Mouse (Mus musculus): ENCODE data around the gene Ccl17.

DNA sequence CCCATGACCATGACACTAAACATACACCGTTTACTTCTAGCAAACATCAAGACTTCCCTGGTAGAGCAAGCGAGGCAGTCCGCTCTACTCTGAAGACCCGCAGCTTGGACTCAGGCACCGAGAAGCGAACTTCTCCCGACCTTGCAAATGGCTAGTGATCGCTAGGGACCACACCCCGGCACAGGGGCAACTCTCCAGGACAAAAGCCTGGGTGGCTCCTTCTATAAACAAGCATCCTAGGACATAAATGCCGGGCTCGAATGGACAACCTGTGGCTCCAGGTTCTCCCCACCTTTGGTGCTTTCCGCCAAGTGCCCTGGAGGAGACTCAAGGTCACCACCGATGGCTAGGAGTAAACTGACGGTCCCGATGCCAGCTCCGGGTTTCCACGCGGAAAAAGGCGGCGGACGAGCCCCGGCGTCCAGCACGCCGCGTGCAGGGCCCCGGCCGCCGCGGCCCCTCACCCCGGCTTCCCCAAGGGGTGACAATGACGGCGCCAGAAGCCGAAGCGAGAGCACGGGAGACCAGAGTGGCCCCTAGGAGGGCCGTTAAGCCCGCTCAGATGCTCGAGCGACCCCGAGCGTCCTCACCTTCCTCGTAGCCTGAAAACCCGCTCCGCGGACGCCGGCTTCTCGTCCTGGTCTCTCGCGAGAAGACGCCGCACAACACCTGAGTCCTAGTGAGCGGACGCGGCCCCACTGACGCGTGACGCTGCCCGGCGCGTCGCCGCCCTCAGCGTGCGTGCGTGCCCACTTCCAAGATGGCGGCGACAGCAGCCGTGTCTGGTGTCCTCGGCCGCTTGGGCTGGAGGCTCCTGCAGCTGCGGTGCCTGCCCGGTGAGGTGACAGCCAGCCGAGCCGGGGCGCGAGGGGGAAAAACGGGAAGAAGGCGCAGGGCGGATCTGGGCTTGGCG is 27.7 kb downstream of the Ccl17 start, which contains the start of the genes Coq9 and Ciapin1:
- TF ChIP-seq CTCF (IDR thresholded peaks at IDR 0.05; ENCODE audit: borderline replicate concordance, extremely low read depth, insufficient read depth, insufficient read length) (no peak), POLR2A (IDR thresholded peaks at IDR 0.05; ENCODE audit: borderline replicate concordance, extremely low read depth, insufficient read depth, insufficient read length, poor library complexity, severe bottlenecking) (peak; percentile 78)
